Mouse (Mus musculus): Measurements from ENCODE around the gene Adgrl4.

DNA sequence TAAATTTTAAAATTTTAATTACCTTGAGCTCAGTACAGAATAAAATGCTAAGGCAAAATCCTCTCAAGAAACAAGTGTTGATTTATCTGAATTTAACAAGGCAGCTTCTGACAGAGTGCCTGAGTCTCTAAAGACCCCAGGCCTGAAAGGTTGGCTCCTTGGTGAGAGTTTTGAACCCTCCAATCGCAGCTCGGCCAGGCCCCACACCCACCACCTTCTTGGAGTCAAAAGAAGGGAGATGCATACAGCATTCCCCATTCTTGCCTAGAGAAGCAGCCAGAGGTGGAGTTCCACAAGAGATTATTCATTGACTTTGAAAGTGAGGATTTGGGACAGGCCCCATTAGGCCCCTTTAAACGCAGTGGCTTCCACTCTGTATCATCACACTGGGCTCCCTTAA is 129.9 kb downstream of the Adgrl4 start:
- TF ChIP-seq EP300 (IDR thresholded peaks at IDR 0.05; ENCODE audit: insufficient read depth, low read depth, low read length), result no peak
- no peak for TF ChIP-seq CTCF (IDR thresholded peaks at IDR 0.05; ENCODE audit: low read depth, low read length)
